Mouse (Mus musculus) myocyte (in vitro differentiated cells): ENCODE results near the gene Oas1g.

Experiments
- CEBPB ChIP-seq: IDR thresholded peaks from 2 replicates; pipeline ENCODE4 v1.6.1; 2011; ENCODE audit warnings: mild to moderate bottlenecking, moderate library complexity; ENCODE audit not compliant: poor library complexity, insufficient read depth, severe bottlenecking
- E2F4 ChIP-seq: IDR thresholded peaks from one replicate; pipeline ENCODE4 v1.6.1; 2011; ENCODE audit warnings: mild to moderate bottlenecking, control low read depth, moderate library complexity; ENCODE audit not compliant: insufficient read depth
- MAX ChIP-seq: IDR thresholded peaks from one replicate; pipeline ENCODE4 v1.6.1; 2011; ENCODE audit warnings: low read depth, mild to moderate bottlenecking, control low read depth
- MYOD1 ChIP-seq, 3 experiments: IDR thresholded peaks; one replicate each; pipeline ENCODE4 v1.6.1; 2011; ENCODE audit warnings: control low read depth in 2 of 3, low read depth in 2 of 3, mild to moderate bottlenecking in 2 of 3, moderate library complexity in 1 of 3; ENCODE audit not compliant: insufficient read length in 2 of 3, control insufficient read depth in 1 of 3
- MYOG ChIP-seq, 3 experiments: IDR thresholded peaks; one replicate each; pipeline ENCODE4 v1.6.1; 2011; ENCODE audit warnings: control low read depth in 2 of 3, low read depth in 2 of 3, mild to moderate bottlenecking in 2 of 3; ENCODE audit not compliant: insufficient read length in 2 of 3, control insufficient read depth in 1 of 3, insufficient read depth in 1 of 3
- POLR2A ChIP-seq: IDR thresholded peaks from one replicate; pipeline ENCODE4 v1.6.1; 2011; ENCODE audit warnings: low read depth, mild to moderate bottlenecking, control low read depth, moderate library complexity; ENCODE audit not compliant: insufficient read length
- POLR2AphosphoS2 ChIP-seq: IDR thresholded peaks from one replicate; pipeline ENCODE4 v1.6.1; 2011; ENCODE audit warnings: low read depth, control low read depth; ENCODE audit not compliant: insufficient read length
- REST ChIP-seq: IDR thresholded peaks from one replicate; pipeline ENCODE4 v1.6.1; 2011; ENCODE audit warnings: mild to moderate bottlenecking, control low read depth, moderate library complexity; ENCODE audit not compliant: insufficient read depth, insufficient read length
- TCF12 ChIP-seq: IDR thresholded peaks from one replicate; pipeline ENCODE4 v1.6.1; 2011; ENCODE audit warnings: mild to moderate bottlenecking, control low read depth; ENCODE audit not compliant: poor library complexity, insufficient read depth, severe bottlenecking
- TCF3 ChIP-seq: IDR thresholded peaks from one replicate; pipeline ENCODE4 v1.6.1; 2011; ENCODE audit warnings: low read depth, control low read depth; ENCODE audit not compliant: insufficient read length
- USF1 ChIP-seq: IDR thresholded peaks from one replicate; pipeline ENCODE4 v1.6.1; 2011; ENCODE audit warnings: low read depth, mild to moderate bottlenecking, control low read depth, moderate library complexity

DNA sequence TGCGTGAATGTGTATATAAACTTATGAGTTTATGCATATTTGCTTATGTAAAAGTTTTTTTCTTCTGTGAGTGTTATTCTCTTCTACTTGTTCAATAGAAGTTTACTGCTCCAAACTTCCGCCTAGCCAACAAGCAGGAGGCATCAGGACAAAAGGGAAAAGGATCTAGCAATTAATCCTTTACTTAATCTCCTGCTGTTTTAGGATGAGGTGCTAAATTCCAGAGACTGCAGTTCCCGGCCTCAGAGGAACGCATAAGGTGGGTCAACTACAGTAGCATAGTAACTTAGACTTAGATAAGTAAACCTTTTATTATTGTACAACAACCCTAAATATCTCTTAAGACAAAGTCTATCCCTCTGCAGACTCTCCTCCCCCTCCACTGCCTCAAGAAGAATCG lies 46.6 kb upstream of the Oas1g start:
- TF ChIP-seq POLR2A, result no peak
- no peak for TF ChIP-seq USF1
- no peak for TF ChIP-seq MAX
- TF ChIP-seq MYOG (IDR thresholded peaks at IDR 0.05; ENCODE audit: control insufficient read depth in 1 of 3, insufficient read depth in 1 of 3, insufficient read length in 2 of 3, low read depth in 2 of 3), result no peak
- no peak for TF ChIP-seq TCF12
- no peak for TF ChIP-seq POLR2AphosphoS2
- no peak for TF ChIP-seq CEBPB
- no peak for TF ChIP-seq REST
- no peak for TF ChIP-seq MYOD1 (IDR thresholded peaks at IDR 0.05; ENCODE audit: control insufficient read depth in 1 of 3, insufficient read length in 2 of 3, low read depth in 2 of 3)
- TF ChIP-seq E2F4, result no peak
- TF ChIP-seq TCF3, result no peak
